Mouse (Mus musculus) cerebellum, adult 2 months (tissue): Measurements from ENCODE around the gene Hdac4.

Experiments used
- CTCF ChIP-seq: fragments of 200-500 bp; IDR thresholded peaks from 2 replicates; pipeline ENCODE4 v1.5.1; 2011; ENCODE audit warnings: low read depth, mild to moderate bottlenecking, control low read depth, low read length, moderate library complexity, borderline replicate concordance; ENCODE audit not compliant: insufficient read depth
- POLR2A ChIP-seq: fragments of 200-500 bp; IDR thresholded peaks from 2 replicates; pipeline ENCODE4 v1.6.1; 2011; ENCODE audit warnings: low read length, control low read depth, borderline replicate concordance; ENCODE audit not compliant: insufficient read depth

DNA sequence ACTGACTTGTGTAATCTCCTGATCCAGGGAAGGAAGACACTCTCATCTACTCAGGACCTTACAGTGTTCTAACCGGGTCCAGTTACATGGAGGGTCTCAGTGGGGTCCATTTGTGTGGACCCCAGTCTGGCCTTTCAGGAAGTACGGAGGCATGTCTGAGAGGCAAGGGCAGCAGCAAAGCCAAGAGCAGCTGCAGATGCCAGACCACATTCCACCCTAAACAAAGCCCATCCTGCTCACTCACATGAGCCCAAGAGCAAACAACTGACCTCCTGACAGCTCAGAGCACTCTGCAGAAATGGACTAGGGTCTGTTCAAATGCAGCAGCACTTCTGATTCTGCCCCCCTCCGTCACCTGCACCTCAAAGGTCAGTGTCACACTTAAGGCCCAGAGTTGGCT lies 18.3 kb downstream of the Hdac4 start:
- TF ChIP-seq CTCF: no peak
- no peak for TF ChIP-seq POLR2A
